Mouse (Mus musculus) C2C12 (cell line): ENCODE measurements at regions not wholly inside any gene's neighbourhood (a gene's known extent, or its start where the extent isn't known, plus 50 kb on each side); places are given as distances from the start of the nearest gene placed in this dataset.

Experiments used
- CEBPB ChIP-seq: IDR thresholded peaks from one replicate; pipeline ENCODE4 v1.6.1; 2011; ENCODE audit warnings: low read depth, mild to moderate bottlenecking, control low read depth, moderate library complexity
- CTCF ChIP-seq: IDR thresholded peaks from one replicate; pipeline ENCODE4 v1.5.1; 2011; ENCODE audit not compliant: control insufficient read depth, insufficient read depth, insufficient read length
- MAX ChIP-seq: IDR thresholded peaks from one replicate; pipeline ENCODE4 v1.6.1; 2011; ENCODE audit warnings: mild to moderate bottlenecking, control low read depth
- MYOD1 ChIP-seq: IDR thresholded peaks from one replicate; pipeline ENCODE4 v1.6.1; 2011; ENCODE audit warnings: low read depth; ENCODE audit not compliant: control insufficient read depth, insufficient read length
- MYOG ChIP-seq: IDR thresholded peaks from one replicate; pipeline ENCODE4 v1.6.1; 2011; ENCODE audit not compliant: control insufficient read depth, insufficient read length; ENCODE audit errors: extremely low read depth
- USF1 ChIP-seq: IDR thresholded peaks from one replicate; pipeline ENCODE4 v1.6.1; 2011; ENCODE audit warnings: low read depth, mild to moderate bottlenecking, control low read depth, moderate library complexity

- no peak for TF ChIP-seq CEBPB
- TF ChIP-seq MYOD1 = no peak
- TF ChIP-seq CTCF = no peak
- no peak for TF ChIP-seq MYOG
- TF ChIP-seq MAX = no peak
- TF ChIP-seq USF1 = no peak
These were observed 321.3 kb upstream of the Jag1 start for GRCm38 (mm10) chr2:137437741-137438140.
